Mouse (Mus musculus) stomach, embryonic 14.5 days (tissue): ENCODE results near the gene Pmepa1. TPM values are rescaled to one million over a fixed set of nuclear protein-coding genes. Genes with fewer than 3 reads are reported as not detected.

Source experiments
- ATAC-seq: fragments of 200-750 bp; cut with Nextera tagmentation; 2 replicates; pipeline ENCODE4 v1.8.0; 2017; ENCODE audit warnings: low read depth, moderate TSS enrichment; ENCODE audit not compliant: insufficient number of reproducible peaks, insufficient read depth, low FRiP score
- H3K27ac ChIP-seq: fragments of 300-500 bp; sonication (generic); 2 replicates; pipeline ENCODE4 v1.5.1; 2014; ENCODE audit warnings: mild to moderate bottlenecking, low read length, moderate library complexity, mixed read lengths
- H3K27me3 ChIP-seq: fragments of 300-500 bp; sonication (generic); 2 replicates; pipeline ENCODE4 v1.6.1; 2014; ENCODE audit warnings: low read length, control low read depth, mixed read lengths; ENCODE audit not compliant: control insufficient read depth, insufficient read depth
- H3K36me3 ChIP-seq: fragments of 300-500 bp; sonication (generic); 2 replicates; pipeline ENCODE4 v1.6.1; 2014; ENCODE audit warnings: mild to moderate bottlenecking, control low read depth, low read length, moderate library complexity, mixed read lengths; ENCODE audit not compliant: control insufficient read depth, insufficient read depth
- H3K4me1 ChIP-seq: fragments of 300-500 bp; sonication (generic); 2 replicates; pipeline ENCODE4 v1.6.1; 2014; ENCODE audit warnings: low read length, control low read depth, mixed read lengths; ENCODE audit not compliant: control insufficient read depth, insufficient read depth
- H3K4me2 ChIP-seq: fragments of 300-500 bp; sonication (generic); replicated peaks from 2 replicates; pipeline ENCODE4 v1.6.1; 2014; ENCODE audit warnings: low read depth, low read length, control low read depth
- H3K4me3 ChIP-seq: fragments of 300-500 bp; sonication (generic); 2 replicates; pipeline ENCODE4 v1.5.1; 2014; ENCODE audit warnings: low read depth, low read length, control low read depth
- H3K9ac ChIP-seq: fragments of 300-500 bp; sonication (generic); replicated peaks from 2 replicates; pipeline ENCODE4 v1.6.1; 2014; ENCODE audit warnings: low read depth, mild to moderate bottlenecking, control low read depth, low read length, moderate library complexity, mixed read lengths
- H3K9me3 ChIP-seq: fragments of 300-500 bp; sonication (generic); 2 replicates; pipeline ENCODE4 v1.6.1; 2016; ENCODE audit warnings: low read depth, low read length, control low read depth; ENCODE audit not compliant: control insufficient read depth
- WGBS: fragments of 180-500 bp; shearing (Covaris S2); extraction: QIAGEN DNeasy Blood & Tissue Kit; methylation state at CpG from one replicate; pipeline ENCODE4 v1.1.7; 2014; 5-methylcytosine and 5-hydroxymethylcytosine counted together
- polyA plus RNA-seq: library from polyadenylated mRNA; unstranded; fragments of >200 nt; fragmentation: Nextera tagmentation; extraction: Ambion mirVana; gene quantifications from 2 replicates; pipeline ENCODE4 v1.2.1, GENCODE M21; 2014

Gene Pmepa1
- polyA plus RNA-seq, 1 experiment from 2014 or later, result 13.3 TPM

DNA sequence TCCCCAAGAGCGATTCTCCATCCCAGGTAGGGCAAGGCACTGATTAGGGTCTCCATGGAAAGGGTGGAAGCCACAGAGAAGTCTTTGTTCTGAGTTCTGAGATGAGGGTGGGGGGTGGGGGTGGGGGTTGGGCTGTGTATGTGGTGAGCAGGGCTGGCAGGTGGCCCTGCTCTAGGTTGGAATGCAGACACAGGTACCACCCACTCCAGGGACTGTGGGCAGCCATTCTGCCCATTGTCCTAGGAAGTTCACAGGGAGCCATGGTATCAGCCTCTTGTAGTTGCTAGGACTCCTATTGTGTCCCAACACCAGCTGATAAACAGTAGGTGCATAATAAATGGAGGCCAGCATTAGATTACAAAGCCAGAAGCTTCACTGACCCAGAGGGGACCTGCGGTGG is 29.1 kb downstream of the Pmepa1 start:
- Histone ChIP-seq H3K9me3 (no peaks in the 10 kb centered on the region), H3K36me3 (no peaks in the 10 kb centered on the region; the same call in 1 of the 2 replicates), H3K4me2 (no peak overlapping the region), H3K27ac (peak overlapping the region; percentile 61; the same call in 1 of the 2 replicates), H3K27me3 (no peaks in the 10 kb centered on the region), H3K9ac (no peak overlapping the region), H3K4me3 (no peak overlapping the region), H3K4me1 (peaks cover 77% of the 10 kb centered on the region)
- WGBS, result 26% methylated on average over 2 of the region's 2 CpGs
- ATAC-seq, result peak; percentile 31

DNA sequence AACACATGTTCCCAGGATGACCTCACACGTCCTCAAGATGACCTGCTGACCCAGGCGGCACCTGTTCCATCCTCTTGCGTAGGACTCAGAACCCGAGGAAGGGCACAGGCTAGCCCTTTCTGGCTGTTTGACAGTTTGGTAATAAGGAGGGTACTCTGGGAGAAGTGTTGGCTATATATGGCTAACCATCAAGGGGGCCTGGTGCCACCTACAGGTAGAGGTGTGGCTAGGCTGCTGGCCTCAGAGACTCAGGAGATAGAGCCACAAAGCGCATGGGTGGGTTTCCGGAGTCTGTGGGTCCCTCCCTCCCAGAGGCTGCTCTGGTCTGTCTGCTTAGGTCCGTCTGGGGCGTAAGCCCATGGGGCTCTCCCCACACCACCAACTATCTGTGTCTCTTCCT is 29.6 kb downstream of the Pmepa1 start:
- WGBS, result 63% methylated on average over 8 of the region's 8 CpGs
- no peak for ATAC-seq
- no peak overlapping the region for H3K9ac ChIP-seq
- H3K4me2 ChIP-seq, result 0 out of 2 replicates have a peak overlapping the region, but pooled peaks have one; percentile 7
- H3K9me3 ChIP-seq, result no peaks in the 10 kb centered on the region
- H3K27me3 ChIP-seq, result no peaks in the 10 kb centered on the region
- peaks cover 72% of the 10 kb centered on the region for H3K4me1 ChIP-seq
- H3K4me3 ChIP-seq, result no peak overlapping the region
- H3K36me3 ChIP-seq, result no peaks in the 10 kb centered on the region; the same call in 1 of the 2 replicates
- H3K27ac ChIP-seq, result peak overlapping the region; percentile 61; the same call in 1 of the 2 replicates

DNA sequence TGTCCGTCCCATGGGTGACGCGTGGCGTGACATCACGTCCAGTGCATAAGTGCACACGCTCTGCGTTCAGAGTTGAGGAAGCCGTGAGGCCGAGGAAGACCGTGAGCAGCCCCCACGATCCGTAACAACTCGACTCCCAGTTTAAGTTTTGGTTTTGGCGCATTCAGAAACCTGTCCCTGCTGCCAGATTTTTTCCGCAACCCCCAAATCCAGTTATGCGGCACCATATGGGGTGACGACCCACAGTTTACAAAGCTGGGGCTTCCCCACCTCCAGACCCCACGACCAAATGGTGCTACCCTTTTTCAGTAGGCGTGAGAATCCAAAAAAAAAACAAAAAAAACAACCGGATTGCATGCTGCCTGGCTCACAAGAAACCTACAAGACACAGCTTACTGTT is 31.1 kb downstream of the Pmepa1 start:
- Histone ChIP-seq H3K4me1 (peaks cover 57% of the 10 kb centered on the region), H3K4me2 (no peak overlapping the region), H3K27me3 (no peaks in the 10 kb centered on the region), H3K36me3 (no peaks in the 10 kb centered on the region; the same call in 1 of the 2 replicates), H3K27ac (no peak overlapping the region), H3K4me3 (no peak overlapping the region), H3K9ac (no peak overlapping the region), H3K9me3 (no peaks in the 10 kb centered on the region)
- 81% methylated on average over 20 of the region's 20 CpGs for WGBS
- no peak for ATAC-seq

DNA sequence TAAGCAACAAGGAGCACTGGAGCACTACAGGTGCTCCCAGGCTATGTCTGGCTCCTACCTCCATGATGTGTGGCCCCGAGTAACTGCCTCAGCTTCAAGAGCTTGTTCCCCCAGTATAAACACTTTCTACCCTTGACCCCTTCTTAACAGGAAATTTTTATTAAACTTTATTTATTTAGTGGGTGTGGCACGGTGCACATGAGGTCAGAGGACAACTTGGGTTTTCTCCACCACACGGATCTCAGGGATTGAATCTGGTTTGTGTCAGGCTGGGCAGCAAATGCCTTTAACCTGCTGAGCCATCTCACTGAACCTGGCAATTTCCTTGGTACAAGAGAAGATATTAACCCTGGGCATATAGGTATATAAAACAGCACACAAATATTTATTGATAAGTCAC is 32.2 kb downstream of the Pmepa1 start:
- Histone ChIP-seq H3K27ac (no peak overlapping the region), H3K4me2 (no peak overlapping the region), H3K4me1 (peaks cover 50% of the 10 kb centered on the region), H3K36me3 (no peaks in the 10 kb centered on the region; the same call in 1 of the 2 replicates), H3K4me3 (no peak overlapping the region), H3K9ac (no peak overlapping the region), H3K9me3 (no peaks in the 10 kb centered on the region), H3K27me3 (no peaks in the 10 kb centered on the region)
- WGBS, result 40% methylated on average over 3 of the region's 3 CpGs
- no peak for ATAC-seq

DNA sequence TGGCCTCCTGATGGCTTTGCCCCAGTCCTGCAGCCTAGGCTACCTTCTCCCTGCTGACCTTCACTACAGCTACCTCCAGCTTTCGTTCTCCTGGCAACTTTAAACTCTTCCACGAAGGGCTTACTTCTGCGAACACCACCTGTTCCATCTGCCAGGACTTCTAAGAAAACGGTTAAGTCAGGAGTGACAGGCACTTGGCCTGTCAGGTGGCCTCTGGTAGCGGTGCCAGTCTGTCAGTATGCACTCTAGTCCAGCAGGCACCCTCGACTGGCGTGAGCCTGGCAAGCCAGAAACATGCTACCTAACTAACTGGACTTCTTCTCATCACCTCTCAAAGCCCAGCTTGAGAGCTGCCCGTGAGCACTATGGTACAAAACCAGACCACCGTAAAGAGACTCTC is 32.7 kb downstream of the Pmepa1 start:
- no peak overlapping the region for H3K4me2 ChIP-seq
- H3K36me3 ChIP-seq, result no peaks in the 10 kb centered on the region; the same call in 1 of the 2 replicates
- 68% methylated on average over 9 of the region's 9 CpGs for WGBS
- H3K4me3 ChIP-seq, result no peak overlapping the region
- no peaks in the 10 kb centered on the region for H3K9me3 ChIP-seq
- no peak overlapping the region for H3K9ac ChIP-seq
- H3K27me3 ChIP-seq, result no peaks in the 10 kb centered on the region
- no peak overlapping the region for H3K27ac ChIP-seq
- ATAC-seq, result no peak
- H3K4me1 ChIP-seq, result peaks cover 53% of the 10 kb centered on the region

GRCm38 (mm10) chr2:173242874-173243273 is 33.5 kb downstream of the Pmepa1 start:
- Histone ChIP-seq H3K27me3 (no peaks in the 10 kb centered on the region), H3K36me3 (no peaks in the 10 kb centered on the region; the same call in 1 of the 2 replicates), H3K27ac (no peak overlapping the region), H3K4me3 (no peak overlapping the region), H3K4me2 (no peak overlapping the region), H3K4me1 (peaks cover 53% of the 10 kb centered on the region), H3K9me3 (no peaks in the 10 kb centered on the region), H3K9ac (no peak overlapping the region)
- peak; percentile 14; the same call in 1 of the 2 replicates for ATAC-seq
- 42% methylated on average over 12 of the region's 12 CpGs for WGBS

GRCm38 (mm10) chr2:173240738-173241137 is 35.6 kb downstream of the Pmepa1 start:
- Histone ChIP-seq H3K4me2 (no peak overlapping the region), H3K4me3 (no peak overlapping the region), H3K27ac (no peak overlapping the region), H3K9ac (no peak overlapping the region), H3K36me3 (no peaks in the 10 kb centered on the region; the same call in 1 of the 2 replicates), H3K4me1 (peaks cover 53% of the 10 kb centered on the region), H3K9me3 (no peaks in the 10 kb centered on the region), H3K27me3 (no peaks in the 10 kb centered on the region)
- ATAC-seq, result no peak
- 51% methylated on average over 9 of the region's 9 CpGs for WGBS

DNA sequence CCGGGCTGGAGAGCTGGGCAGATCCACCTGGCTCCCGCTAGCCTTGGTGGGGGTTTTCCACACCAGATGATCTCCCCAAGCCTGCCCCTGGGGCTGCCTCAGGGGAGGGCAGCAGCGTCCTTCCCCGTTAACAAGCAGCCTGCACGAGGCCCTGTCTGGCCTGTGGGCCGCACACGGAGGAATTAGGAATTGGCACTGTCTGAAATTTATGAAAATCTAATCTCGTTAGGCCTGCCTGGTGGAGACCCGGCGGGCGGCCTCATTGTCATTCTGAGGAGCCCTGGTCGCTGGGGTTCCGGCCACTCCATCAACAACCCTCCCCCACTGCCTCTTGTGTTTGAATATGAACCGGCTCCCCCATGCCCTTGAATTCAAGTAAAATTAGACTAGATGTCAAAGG is 37.8 kb downstream of the Pmepa1 start:
- Histone ChIP-seq H3K27me3 (no peaks in the 10 kb centered on the region), H3K27ac (no peak overlapping the region), H3K36me3 (peaks cover under 1% of the 10 kb centered on the region; the same call in 1 of the 2 replicates), H3K4me3 (no peak overlapping the region), H3K4me2 (no peak overlapping the region), H3K4me1 (peaks cover 59% of the 10 kb centered on the region), H3K9me3 (no peaks in the 10 kb centered on the region), H3K9ac (no peak overlapping the region)
- 22% methylated on average over 14 of the region's 14 CpGs for WGBS
- no peak for ATAC-seq
